Mouse (Mus musculus) cerebellum, adult 9-11 months (tissue): ENCODE measurements around the gene Grik5.
"Not testable (repeated sequence)": the region's sequence is repeated elsewhere in the genome, so short reads cannot be mapped to it uniquely, and the experiment has no call there.

Source experiments
- DNase-seq: peaks from one replicate; pipeline ENCODE4 v3.0.0; 2022

Grik5 gene

GRCm38 (mm10) chr7:25079496-25080026, 7.4 kb upstream of the Grik5 start:
- peak; percentile 56 for DNase-seq

GRCm38 (mm10) chr7:25077414-25077755, 5.2 kb upstream of the Grik5 start:
- DNase-seq, result no peak

GRCm38 (mm10) chr7:25076663-25077413, 4.7 kb upstream of the Grik5 start:
- DNase-seq, result peak; percentile 100

GRCm38 (mm10) chr7:25076296-25076662, 4.1 kb upstream of the Grik5 start:
- DNase-seq, result peak; percentile 42

GRCm38 (mm10) chr7:25073924-25074323, 1.8 kb upstream of the Grik5 start:
- peak; percentile 58 for DNase-seq

- DNase-seq, result peak; percentile 79
Measured at GRCm38 (mm10) chr7:25072716-25073390, 707 bp upstream of the Grik5 start.

GRCm38 (mm10) chr7:25068724-25069123, 3.4 kb downstream of the Grik5 start:
- DNase-seq, result peak; percentile 56

GRCm38 (mm10) chr7:25067909-25068656, 4.1 kb downstream of the Grik5 start:
- peak; percentile 36 for DNase-seq

GRCm38 (mm10) chr7:25067338-25067737, 4.8 kb downstream of the Grik5 start:
- no peak for DNase-seq

- DNase-seq, result no peak
Measured at GRCm38 (mm10) chr7:25063900-25064299, 8.2 kb downstream of the Grik5 start.

- no peak for DNase-seq
Measured at GRCm38 (mm10) chr7:25063346-25063745, 8.8 kb downstream of the Grik5 start.

GRCm38 (mm10) chr7:25058836-25059235, 13.3 kb downstream of the Grik5 start:
- DNase-seq, result no peak

- DNase-seq, result no peak
Measured at GRCm38 (mm10) chr7:25058394-25058793, 13.8 kb downstream of the Grik5 start.

GRCm38 (mm10) chr7:25057888-25058287, 14.3 kb downstream of the Grik5 start:
- DNase-seq, result no peak

GRCm38 (mm10) chr7:25056951-25057350, 15.2 kb downstream of the Grik5 start:
- DNase-seq, result peak; percentile 64

GRCm38 (mm10) chr7:25052587-25052986, 19.6 kb downstream of the Grik5 start:
- DNase-seq, result no peak

GRCm38 (mm10) chr7:25049295-25049930, 22.7 kb downstream of the Grik5 start:
- no peak for DNase-seq

- DNase-seq, result no peak
Measured at GRCm38 (mm10) chr7:25047363-25047762, 24.8 kb downstream of the Grik5 start.

- not testable (repeated sequence) for DNase-seq
Measured at GRCm38 (mm10) chr7:25044599-25044998, 27.5 kb downstream of the Grik5 start.

GRCm38 (mm10) chr7:25041921-25042320, 30.2 kb downstream of the Grik5 start:
- DNase-seq, result no peak

GRCm38 (mm10) chr7:25035916-25036315, 36.2 kb downstream of the Grik5 start:
- peak; percentile 79 for DNase-seq

GRCm38 (mm10) chr7:25034796-25035195, 37.4 kb downstream of the Grik5 start:
- DNase-seq, result no peak

- no peak for DNase-seq
Measured at GRCm38 (mm10) chr7:25031528-25031927, 40.6 kb downstream of the Grik5 start.
